Mouse (Mus musculus): ENCODE data around the gene Krt76.

DNA sequence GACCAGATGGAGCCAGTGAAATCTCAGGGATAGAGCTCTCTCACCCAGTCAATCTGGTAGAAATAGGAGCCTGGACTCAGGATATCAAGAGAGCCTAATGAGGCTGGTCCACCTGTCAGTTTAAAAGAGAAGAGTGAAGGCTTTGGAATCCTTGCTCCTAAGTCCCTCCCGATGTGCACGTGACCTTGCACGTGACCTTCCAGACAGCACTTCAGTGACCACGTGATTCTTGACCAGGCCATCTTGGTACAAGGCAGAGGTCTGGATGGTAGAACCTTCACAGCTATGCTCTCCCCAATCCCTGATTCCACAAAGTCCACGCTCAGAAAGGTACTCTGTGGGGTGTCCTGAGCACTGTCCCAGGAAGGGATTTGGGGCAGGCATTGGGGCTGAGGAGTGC lies 12.1 kb upstream of the Krt76 start:
- TF ChIP-seq CHD2 (IDR thresholded peaks at IDR 0.05; ENCODE audit: low read depth, low read length) (no peak), HCFC1 (IDR thresholded peaks at IDR 0.05; ENCODE audit: borderline replicate concordance, insufficient read depth, low read length) (no peak), ZC3H11A (IDR thresholded peaks at IDR 0.05; ENCODE audit: borderline replicate concordance, low read depth, low read length) (no peak), ZNF384 (IDR thresholded peaks at IDR 0.05; ENCODE audit: low read depth, low read length) (no peak)
